ENCODE assay signal across 8 mouse cellular contexts in genomic region chr2:144593951-144594651, GRCm38 (mm10). TPM values are rescaled to one million over a fixed set of nuclear protein-coding genes. Genes with fewer than 3 reads are reported as not detected.
DNase-seq lines count a peak whose midpoint lies in the region; ATAC-seq and TF ChIP-seq lines count a peak whose summit lies in the region.

Smim26 (plus strand) TSS chr2:144594054.

- peaks cover 15% of the 10 kb centered on the region for H3K4me1 ChIP-seq in erythroblast, embryonic 14.5 days (ENCODE audit: control insufficient read depth)
- 0 out of 2 replicates have a peak, but pooled peaks cover 3% of the 10 kb centered on the region for H3K4me1 ChIP-seq in heart, embryonic 11.5 days (ENCODE audit: control insufficient read depth, insufficient read depth, low read length)
- H3K4me1 ChIP-seq in kidney, postnatal 0 days (replicated peaks; ENCODE audit: insufficient read depth, low read length) = no peaks in the 10 kb centered on the region
- no peaks in the 10 kb centered on the region for H3K4me1 ChIP-seq in liver, embryonic 11.5 days (replicated peaks; ENCODE audit: control insufficient read depth, insufficient read depth, low read length)
- no peaks in the 10 kb centered on the region for H3K4me1 ChIP-seq in stomach, embryonic 14.5 days (ENCODE audit: control insufficient read depth, insufficient read depth, low read length)

- H3K27me3 ChIP-seq in erythroblast, embryonic 14.5 days (ENCODE audit: control insufficient read depth) = no peaks in the 10 kb centered on the region
- no peaks in the 10 kb centered on the region for H3K27me3 ChIP-seq in heart, embryonic 11.5 days (ENCODE audit: control insufficient read depth, insufficient read depth, low read length)
- H3K27me3 ChIP-seq in kidney, postnatal 0 days (ENCODE audit: insufficient read depth, low read length) = no peaks in the 10 kb centered on the region
- no peaks in the 10 kb centered on the region for H3K27me3 ChIP-seq in liver, embryonic 11.5 days (replicated peaks; ENCODE audit: control insufficient read depth, insufficient read depth, low read length)
- no peaks in the 10 kb centered on the region for H3K27me3 ChIP-seq in stomach, embryonic 14.5 days (ENCODE audit: control insufficient read depth, insufficient read depth, low read length)

- peak within 1 kb of the TSS; percentile 82 for H3K9ac ChIP-seq in heart, embryonic 11.5 days (ENCODE audit: low read depth, low read length)
- H3K9ac ChIP-seq in kidney, postnatal 0 days (ENCODE audit: low read depth, low read length) = peak within 1 kb of the TSS; percentile 64
- peak within 1 kb of the TSS; percentile 67 for H3K9ac ChIP-seq in liver, embryonic 11.5 days (ENCODE audit: low read depth, low read length)
- peak within 1 kb of the TSS; percentile 61 for H3K9ac ChIP-seq in stomach, embryonic 14.5 days (replicated peaks; ENCODE audit: low read depth, low read length)

- H3K27ac ChIP-seq in heart, embryonic 11.5 days (ENCODE audit: low read depth, low read length) = 0 out of 2 replicates have a peak within 1 kb of the TSS, but pooled peaks have one; percentile 35
- peak within 1 kb of the TSS; percentile 25; the same call in 1 of the 2 replicates for H3K27ac ChIP-seq in kidney, postnatal 0 days
- H3K27ac ChIP-seq in liver, embryonic 11.5 days (ENCODE audit: low read depth, low read length) = no peak within 1 kb of the TSS
- H3K27ac ChIP-seq in stomach, embryonic 14.5 days (ENCODE audit: low read length) = peak within 1 kb of the TSS; percentile 55; the same call in 1 of the 2 replicates

- no peak for TF ChIP-seq CTCF in brain, embryonic 14.5 days (IDR thresholded peaks at IDR 0.05; ENCODE audit: borderline replicate concordance, extremely low read depth, insufficient read depth, insufficient read length)
- TF ChIP-seq CTCF in kidney, postnatal 0 days (IDR thresholded peaks at IDR 0.05; ENCODE audit: low read depth) = no peak

- WGBS in heart, embryonic 11.5 days (ENCODE audit: insufficient replicate concordance) = 2% methylated on average over 31 of the region's 31 CpGs
- under 1% methylated on average over 31 of the region's 31 CpGs for WGBS in kidney, postnatal 0 days
- WGBS in liver, embryonic 11.5 days = 1% methylated on average over 31 of the region's 31 CpGs
- 2% methylated on average over 31 of the region's 31 CpGs for WGBS in stomach, embryonic 14.5 days

- H3K9me3 ChIP-seq in erythroblast, embryonic 14.5 days (ENCODE audit: control insufficient read depth, low read length) = no peaks in the 10 kb centered on the region
- no peaks in the 10 kb centered on the region for H3K9me3 ChIP-seq in heart, embryonic 11.5 days (replicated peaks; ENCODE audit: control insufficient read depth, low read length)
- H3K9me3 ChIP-seq in kidney, postnatal 0 days (replicated peaks; ENCODE audit: low read length) = no peaks in the 10 kb centered on the region
- no peaks in the 10 kb centered on the region for H3K9me3 ChIP-seq in liver, embryonic 11.5 days (ENCODE audit: control insufficient read depth, low read length)
- H3K9me3 ChIP-seq in stomach, embryonic 14.5 days (ENCODE audit: control insufficient read depth, low read depth, low read length) = no peaks in the 10 kb centered on the region

- peak within 1 kb of the TSS; percentile 73 for H3K4me3 ChIP-seq in erythroblast, embryonic 14.5 days (replicated peaks)
- H3K4me3 ChIP-seq in heart, embryonic 11.5 days (ENCODE audit: low read depth, low read length) = peak within 1 kb of the TSS; percentile 70
- H3K4me3 ChIP-seq in kidney, postnatal 0 days (replicated peaks; ENCODE audit: low read depth, low read length) = peak within 1 kb of the TSS; percentile 57
- peak within 1 kb of the TSS; percentile 67 for H3K4me3 ChIP-seq in liver, embryonic 11.5 days (ENCODE audit: low read depth, low read length)
- H3K4me3 ChIP-seq in stomach, embryonic 14.5 days (ENCODE audit: low read depth, low read length) = peak within 1 kb of the TSS; percentile 68

- peak; percentile 17; the same call in 1 of the 2 replicates for TF ChIP-seq POLR2A in brain, embryonic 14.5 days (IDR thresholded peaks at IDR 0.05; ENCODE audit: borderline replicate concordance, extremely low read depth, insufficient read depth, insufficient read length, poor library complexity, severe bottlenecking)

- DNase-seq in CD4-positive helper T cell, adult 2 months (ENCODE audit: low read depth, low spot score) = peak; percentile 77
- peak; percentile 95 for DNase-seq in brain, embryonic 14.5 days (ENCODE audit: low read depth)
- DNase-seq in kidney, postnatal 0 days (ENCODE audit: low spot score) = peak; percentile 94
- peak; percentile 72 for DNase-seq in liver, embryonic 11.5 days (ENCODE audit: low spot score)
- DNase-seq in naive thymus-derived CD4-positive, alpha-beta T cell, adult 2 months (ENCODE audit: low read depth) = peak; percentile 80

- H3K4me2 ChIP-seq in heart, embryonic 11.5 days = peak within 1 kb of the TSS; percentile 67
- H3K4me2 ChIP-seq in kidney, postnatal 0 days (ENCODE audit: low read length) = peak within 1 kb of the TSS; percentile 75
- H3K4me2 ChIP-seq in liver, embryonic 11.5 days = peak within 1 kb of the TSS; percentile 81
- H3K4me2 ChIP-seq in stomach, embryonic 14.5 days (replicated peaks; ENCODE audit: low read depth, low read length) = peak within 1 kb of the TSS; percentile 71

- H3K36me3 ChIP-seq in erythroblast, embryonic 14.5 days (ENCODE audit: control insufficient read depth) = peaks cover 17% of the 10 kb centered on the region
- H3K36me3 ChIP-seq in heart, embryonic 11.5 days (ENCODE audit: control insufficient read depth, insufficient read depth, low read length) = no peaks in the 10 kb centered on the region
- H3K36me3 ChIP-seq in kidney, postnatal 0 days (ENCODE audit: insufficient read depth, low read length) = peaks cover 4% of the 10 kb centered on the region; the same call in 1 of the 2 replicates
- H3K36me3 ChIP-seq in liver, embryonic 11.5 days (ENCODE audit: control insufficient read depth, insufficient read depth, low read length) = no peaks in the 10 kb centered on the region; the same call in 1 of the 2 replicates
- peaks cover 10% of the 10 kb centered on the region for H3K36me3 ChIP-seq in stomach, embryonic 14.5 days (ENCODE audit: control insufficient read depth, insufficient read depth, low read length)

- ATAC-seq in heart, embryonic 11.5 days (replicated peaks; ENCODE audit: insufficient number of reproducible peaks, low FRiP score, low TSS enrichment) = peak; percentile 93
- ATAC-seq in kidney, postnatal 0 days (replicated peaks; ENCODE audit: low FRiP score, low read depth) = peak; percentile 87
- peak; percentile 96 for ATAC-seq in liver, embryonic 11.5 days (replicated peaks; ENCODE audit: low FRiP score)
- ATAC-seq in stomach, embryonic 14.5 days (ENCODE audit: insufficient number of reproducible peaks, insufficient read depth, low FRiP score, low read depth) = peak; percentile 95

RNA-seq across cellular contexts. Expression of gene Smim26, which starts in this region (rescaled TPM):
- 35.9 and 37.9 TPM in 2 replicates for polyA plus RNA-seq in brain, embryonic 14.5 days (2012; rRNA removed)
- polyA plus RNA-seq in erythroblast, embryonic 14.5 days (2012) = 0.10 TPM in 1 of 2 replicates, not detected in the other
- 48.5 and 55.0 TPM in 2 replicates for polyA plus RNA-seq in heart, embryonic 11.5 days (2014; fragmentation: Nextera tagmentation; extraction: Ambion mirVana)
- polyA plus RNA-seq in kidney, postnatal 0 days (2015; fragmentation: Nextera tagmentation; extraction: Ambion mirVana) = 69.5 and 90.6 TPM in 2 replicates
- 43.6 and 47.2 TPM in 2 replicates for polyA plus RNA-seq in liver, embryonic 11.5 days (2014; fragmentation: Nextera tagmentation; extraction: Ambion mirVana)
- 38.5 and 39.1 TPM in 2 replicates for polyA plus RNA-seq in stomach, embryonic 14.5 days (2014; fragmentation: Nextera tagmentation; extraction: Ambion mirVana)

Comparison
In these comparisons a context has a peak if more than half of its experiments do, and no peak if none do; other contexts are left out.
1. RNA of gene Smim26 (polyA plus RNA-seq): 69.5 to 90.6 TPM in kidney, postnatal 0 days, 48.5 to 55.0 TPM in heart, embryonic 11.5 days, 43.6 to 47.2 TPM in liver, embryonic 11.5 days, 38.5 to 39.1 TPM in stomach, embryonic 14.5 days and 35.9 to 37.9 TPM in brain, embryonic 14.5 days; 0.10 TPM in erythroblast, embryonic 14.5 days; every median in the first group is over 10 times any median in the second.
2. Peak in every context shown above with its lines, with median percentiles within 50 percentile points of each other: DNase-seq, H3K4me3 ChIP-seq, ATAC-seq, H3K4me2 ChIP-seq and H3K9ac ChIP-seq.